Comparison of ENCODE assay signal across 13 mouse cellular contexts in genomic region chr2:38771478-38771797, GRCm38 (mm10). TPM values are rescaled to one million over a fixed set of nuclear protein-coding genes. Genes with fewer than 3 reads are reported as not detected.
A peak's percentile ranks its signal among the peaks of the same experiment; 100 is the strongest.
DNase-seq lines count a peak whose midpoint lies in the region; ATAC-seq and TF ChIP-seq lines count a peak whose summit lies in the region.
"Had no signal": no experiment of that assay in that cellular context is flagged by ENCODE, and none has a peak within 500 bp of the region (broad histone marks: within the 10 kb centered on the region; RNA-seq: fewer than 3 reads in every experiment).

No protein-coding gene starts in this region.

- no peak for TF ChIP-seq CTCF in C2C12 (IDR thresholded peaks at IDR 0.05; ENCODE audit: control insufficient read depth, insufficient read depth, insufficient read length)

- H3K4me3 ChIP-seq in heart, embryonic 13.5 days = no peak overlapping the region
- H3K4me3 ChIP-seq in C2C12 (ENCODE audit: insufficient read depth, poor library complexity, severe bottlenecking) = no peak overlapping the region
- no peak overlapping the region for H3K4me3 ChIP-seq in limb, embryonic 14.5 days (replicated peaks; ENCODE audit: low read length)
- H3K4me3 ChIP-seq in forebrain, embryonic 10.5 days = no peak overlapping the region
- H3K4me3 ChIP-seq: erythroblast, embryonic 14.5 days had no signal

- WGBS in heart, embryonic 13.5 days = 51% methylated on average over 2 of the region's 2 CpGs
- 15% methylated on average over 2 of the region's 2 CpGs for WGBS in limb, embryonic 14.5 days
- WGBS in forebrain, embryonic 10.5 days = 81% methylated on average over 2 of the region's 2 CpGs

- no peak for DNase-seq in heart, postnatal 36 days
- peak; percentile 63 for DNase-seq in embryo, embryonic 11.5 days (ENCODE audit: low read depth, low spot score)
- peak; percentile 96 for DNase-seq in limb, embryonic 14.5 days (ENCODE audit: low spot score)
- no peak for DNase-seq in forebrain, embryonic 10.5 days (ENCODE audit: extremely low spot score, low spot score)
- DNase-seq in urinary bladder, adult 2 months (ENCODE audit: low spot score) = no peak
- DNase-seq in left cerebral cortex, postnatal 36 days (ENCODE audit: low spot score in 2 of 2) = no peak
- DNase-seq: liver, postnatal 0 days; right cerebral cortex, postnatal 25 days had no signal

- peaks cover 18% of the 10 kb centered on the region for H3K4me1 ChIP-seq in heart, embryonic 13.5 days
- peaks cover 32% of the 10 kb centered on the region for H3K4me1 ChIP-seq in limb, embryonic 14.5 days (ENCODE audit: control insufficient read depth, insufficient read depth, low read length)
- H3K4me1 ChIP-seq in forebrain, embryonic 10.5 days = no peaks in the 10 kb centered on the region; the same call in 1 of the 2 replicates

- H3K36me3 ChIP-seq in heart, embryonic 13.5 days = no peaks in the 10 kb centered on the region
- H3K36me3 ChIP-seq in C2C12 (ENCODE audit: control insufficient read depth, insufficient read depth) = peaks cover 5% of the 10 kb centered on the region
- no peaks in the 10 kb centered on the region for H3K36me3 ChIP-seq in limb, embryonic 14.5 days (ENCODE audit: control insufficient read depth, insufficient read depth, low read length)
- 0 out of 2 replicates have a peak, but pooled peaks cover 3% of the 10 kb centered on the region for H3K36me3 ChIP-seq in forebrain, embryonic 10.5 days (replicated peaks)

- no peak for TF ChIP-seq POLR2A in limb, embryonic 14.5 days (IDR thresholded peaks at IDR 0.05; ENCODE audit: borderline replicate concordance, extremely low read depth, insufficient read depth, insufficient read length)

- no peaks in the 10 kb centered on the region for H3K9me3 ChIP-seq in heart, embryonic 13.5 days
- H3K9me3 ChIP-seq in limb, embryonic 14.5 days (ENCODE audit: control insufficient read depth, low read length) = no peaks in the 10 kb centered on the region
- no peaks in the 10 kb centered on the region for H3K9me3 ChIP-seq in forebrain, embryonic 10.5 days

- peak overlapping the region; percentile 62 for H3K27ac ChIP-seq in heart, embryonic 13.5 days (replicated peaks)
- peak overlapping the region; percentile 80; the same call in 1 of the 2 replicates for H3K27ac ChIP-seq in limb, embryonic 14.5 days (replicated peaks; ENCODE audit: low read depth, low read length)
- no peak overlapping the region for H3K27ac ChIP-seq in forebrain, embryonic 10.5 days
- H3K27ac ChIP-seq: hindbrain, postnatal 0 days had no signal

- no peak overlapping the region for H3K9ac ChIP-seq in heart, embryonic 13.5 days
- no peak overlapping the region for H3K9ac ChIP-seq in limb, embryonic 14.5 days (ENCODE audit: low read depth, low read length, severe bottlenecking)
- H3K9ac ChIP-seq: liver, postnatal 0 days had no signal

- no peaks in the 10 kb centered on the region for H3K79me2 ChIP-seq in C2C12 (ENCODE audit: control insufficient read depth, insufficient read depth)

- no peaks in the 10 kb centered on the region for H3K79me3 ChIP-seq in C2C12 (ENCODE audit: low read depth)

- H3K27me3 ChIP-seq in heart, embryonic 13.5 days (replicated peaks) = no peaks in the 10 kb centered on the region
- H3K27me3 ChIP-seq in C2C12 (ENCODE audit: control insufficient read depth, insufficient read depth, insufficient read length) = no peaks in the 10 kb centered on the region
- no peaks in the 10 kb centered on the region for H3K27me3 ChIP-seq in limb, embryonic 14.5 days (ENCODE audit: control insufficient read depth, insufficient read depth, low read length)
- H3K27me3 ChIP-seq in forebrain, embryonic 10.5 days (ENCODE audit: poor library complexity, severe bottlenecking) = no peaks in the 10 kb centered on the region

- H3ac ChIP-seq in C2C12 (ENCODE audit: control insufficient read depth, insufficient read length, low read depth) = no peak overlapping the region

- H3K4me2 ChIP-seq in heart, embryonic 13.5 days = no peak overlapping the region
- H3K4me2 ChIP-seq in limb, embryonic 14.5 days (replicated peaks; ENCODE audit: low read depth, low read length, severe bottlenecking) = 0 out of 2 replicates have a peak overlapping the region, but pooled peaks have one; percentile 10

- intact Hi-C loops in heart, postnatal 36 days (cut with DNase I) = no loop called here
- intact Hi-C loops in left cerebral cortex, postnatal 36 days (cut with DNase I) = no loop called here

- ATAC-seq in heart, embryonic 13.5 days (ENCODE audit: extremely low read depth, insufficient number of reproducible peaks, low FRiP score, low TSS enrichment) = no peak
- ATAC-seq in limb, embryonic 14.5 days (ENCODE audit: low FRiP score, low read depth) = peak; percentile 95
- ATAC-seq: hindbrain, postnatal 0 days; liver, postnatal 0 days had no signal

TF ChIP-seq in C2C12, 6 proteins besides CTCF, POLR2A, EP300 and RAD21:
- TF ChIP-seq MAX (IDR thresholded peaks at IDR 0.05) = peak; percentile 42
- peak; percentile 55 for TF ChIP-seq CEBPB (IDR thresholded peaks at IDR 0.05; ENCODE audit: low read depth)
- TF ChIP-seq MYOG (IDR thresholded peaks at IDR 0.05; ENCODE audit: control insufficient read depth, extremely low read depth, insufficient read length) = no peak

RNA-seq across cellular contexts. Expression of gene Nr5a1, which starts 57.1 kb away (rescaled TPM):
- polyA plus RNA-seq in heart, embryonic 13.5 days (2015; fragmentation: Nextera tagmentation; extraction: Ambion mirVana) = not detected in 2 replicates
- not detected for total RNA-seq in heart, postnatal 36 days (2021)
- polyA plus RNA-seq in C2C12 (2012; fragmentation: generic; extraction: Trizol) = 0.01 TPM
- polyA plus RNA-seq in limb, embryonic 14.5 days (2012; rRNA removed) = 0.06 and 0.10 TPM in 2 replicates
- polyA plus RNA-seq in limb, embryonic 14.5 days (2014; fragmentation: Nextera tagmentation; extraction: Ambion mirVana) = not detected in 2 replicates
- 0.33 and 0.69 TPM in 2 replicates for polyA plus RNA-seq in forebrain, embryonic 10.5 days (2016; fragmentation: Nextera tagmentation; extraction: Ambion mirVana)
- polyA plus RNA-seq in urinary bladder, adult 2 months (2012; rRNA removed) = not detected in 2 replicates
- under 1 TPM in 1 of 2 experiments, not detected in 1; 0.25 TPM for total RNA-seq in left cerebral cortex, postnatal 36 days (2021)
- total RNA-seq: layer of hippocampus, adult 18-20 months had no signal
- polyA plus RNA-seq: erythroblast, embryonic 14.5 days; liver, postnatal 0 days had no signal

Comparison
In these comparisons a context has a peak if more than half of its experiments do, and no peak if none do; other contexts are left out.
1. DNase-seq: peak in embryo, embryonic 11.5 days (single experiment) and limb, embryonic 14.5 days (single experiment); none in heart, postnatal 36 days (0 of 2), forebrain, embryonic 10.5 days (single experiment), urinary bladder, adult 2 months (single experiment) and left cerebral cortex, postnatal 36 days (0 of 2).